Mouse (Mus musculus) liver (tissue): ENCODE results near the gene Tor4a.
A peak's percentile ranks its signal among the peaks of the same experiment; 100 is the strongest.

Experiments used
- DNase-seq: peaks from one replicate; pipeline ENCODE4 v3.0.0-alpha.2; 2020; ENCODE audit warnings: mixed read lengths

Gene Tor4a

DNA sequence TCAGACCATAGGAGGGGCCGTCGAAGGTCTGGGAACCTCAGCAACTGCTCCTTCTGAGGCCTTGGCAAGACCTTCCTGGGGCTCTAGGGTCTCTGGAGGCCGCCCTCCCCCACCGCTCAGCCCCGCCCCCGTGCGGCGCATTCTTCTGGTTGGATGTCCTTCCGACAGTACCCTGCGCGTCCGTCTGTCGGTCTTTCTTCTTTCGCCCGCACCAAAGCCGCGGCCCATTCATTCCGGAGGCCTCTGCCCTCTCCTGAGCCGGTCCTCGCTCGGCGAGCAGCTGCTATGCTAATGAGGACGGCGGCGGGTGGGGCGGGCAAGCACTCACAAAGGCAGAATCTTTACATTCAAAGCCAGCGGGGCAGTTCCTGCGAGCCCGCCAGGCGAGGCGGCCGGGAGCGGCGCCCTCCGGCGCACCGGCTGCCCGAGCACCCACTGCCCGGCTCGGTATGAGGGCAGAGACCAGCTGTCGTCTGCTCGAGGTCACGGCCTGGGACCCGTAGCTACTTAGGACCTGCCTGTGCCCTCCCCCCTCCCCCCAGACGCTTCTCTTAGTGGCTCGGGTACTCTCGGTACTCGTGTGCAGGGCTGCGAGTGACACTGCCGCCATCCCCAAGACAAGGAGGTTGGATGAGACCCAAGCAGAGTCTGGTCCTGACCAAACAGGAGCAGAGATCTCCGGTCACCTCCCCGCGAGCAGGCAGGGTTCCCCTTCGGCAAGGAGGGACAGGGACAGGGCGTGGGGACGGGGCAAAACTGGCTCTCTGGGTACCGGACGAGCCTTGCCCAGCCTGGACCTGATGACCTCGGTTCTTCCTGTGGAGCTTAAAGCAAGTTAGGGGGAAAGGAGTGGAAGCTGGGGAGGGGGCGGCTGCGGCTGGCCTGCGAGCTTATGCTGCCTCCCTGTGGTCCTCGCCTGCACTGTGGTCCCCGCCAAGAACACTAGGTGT is 10.8 kb downstream of the Tor4a start:
- peak; percentile 69 for DNase-seq

- no peak for DNase-seq
These were observed 12.2 kb downstream of the Tor4a start for GRCm38 (mm10) chr2:25184496-25184895.

DNA sequence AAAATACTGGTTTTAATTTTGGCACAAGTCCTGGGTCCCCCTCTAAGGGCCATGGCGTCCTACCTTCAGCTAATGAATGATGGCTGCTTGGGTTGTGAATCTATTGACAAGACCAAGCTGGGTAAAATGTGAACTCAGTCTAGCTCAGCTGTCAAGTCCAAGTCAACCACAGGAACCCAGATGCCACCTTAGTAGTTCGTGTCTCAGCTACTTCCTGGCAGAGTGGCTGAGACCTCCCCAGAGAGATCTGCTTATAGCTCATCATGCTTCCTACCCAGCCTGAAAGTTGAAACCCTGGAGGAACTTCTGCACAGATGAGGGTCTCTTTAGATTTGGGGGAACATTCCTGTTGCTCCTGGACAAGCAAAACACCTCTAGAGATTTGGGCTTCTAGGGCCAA is 13.3 kb downstream of the Tor4a start:
- no peak for DNase-seq

DNA sequence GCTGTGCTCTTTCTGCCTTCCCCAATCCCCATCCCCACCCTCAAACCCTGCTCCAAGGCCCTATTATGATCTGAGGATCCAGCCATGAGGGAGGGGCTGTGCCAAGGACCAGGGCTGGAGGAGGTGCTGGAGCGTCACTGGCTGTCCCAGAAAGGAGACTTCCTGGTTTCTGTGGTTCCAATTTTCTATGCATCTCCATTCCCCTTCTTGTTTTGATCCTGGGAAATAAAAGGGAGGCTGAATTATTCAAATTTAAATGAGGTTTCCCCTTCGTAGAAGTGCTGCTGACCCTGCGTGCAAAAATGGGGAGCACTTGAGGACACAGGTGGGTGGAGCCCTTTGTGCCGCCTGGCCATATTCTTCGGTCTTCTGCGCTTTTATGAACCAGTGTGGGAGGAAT is 14.0 kb downstream of the Tor4a start:
- DNase-seq: no peak

GRCm38 (mm10) chr2:25181891-25182397 is 14.7 kb downstream of the Tor4a start:
- no peak for DNase-seq

- DNase-seq: peak; percentile 72
These were observed 15.5 kb downstream of the Tor4a start for GRCm38 (mm10) chr2:25180973-25181890.

DNA sequence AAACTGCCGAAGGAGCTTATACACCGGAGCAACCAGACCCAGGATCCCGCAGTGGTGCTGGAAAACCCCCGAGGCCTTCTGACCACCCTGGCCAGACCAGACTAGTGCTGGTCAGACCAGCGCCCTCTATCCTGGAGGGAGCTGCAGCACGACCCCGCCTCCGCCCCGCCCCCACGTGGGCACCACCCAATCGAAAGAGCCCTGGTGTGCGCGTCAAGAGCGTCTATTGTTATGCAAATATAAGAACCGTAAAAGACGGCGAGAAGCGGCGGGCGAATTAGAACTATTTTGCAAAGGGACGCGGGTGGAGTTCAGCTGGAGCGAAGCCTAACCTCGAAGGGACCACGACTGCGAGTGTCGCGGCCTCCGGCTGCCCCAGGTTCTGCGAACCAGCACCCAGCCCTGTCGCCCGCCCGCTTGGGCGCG is 16.2 kb downstream of the Tor4a start, which contains the start of gene Nrarp:
Gene Nrarp (plus strand): TSS at position 281 of the 426 bp plus-strand sequence.
- DNase-seq: peak; percentile 93

- no peak for DNase-seq
These were observed 17.0 kb downstream of the Tor4a start for GRCm38 (mm10) chr2:25179566-25180217.

DNA sequence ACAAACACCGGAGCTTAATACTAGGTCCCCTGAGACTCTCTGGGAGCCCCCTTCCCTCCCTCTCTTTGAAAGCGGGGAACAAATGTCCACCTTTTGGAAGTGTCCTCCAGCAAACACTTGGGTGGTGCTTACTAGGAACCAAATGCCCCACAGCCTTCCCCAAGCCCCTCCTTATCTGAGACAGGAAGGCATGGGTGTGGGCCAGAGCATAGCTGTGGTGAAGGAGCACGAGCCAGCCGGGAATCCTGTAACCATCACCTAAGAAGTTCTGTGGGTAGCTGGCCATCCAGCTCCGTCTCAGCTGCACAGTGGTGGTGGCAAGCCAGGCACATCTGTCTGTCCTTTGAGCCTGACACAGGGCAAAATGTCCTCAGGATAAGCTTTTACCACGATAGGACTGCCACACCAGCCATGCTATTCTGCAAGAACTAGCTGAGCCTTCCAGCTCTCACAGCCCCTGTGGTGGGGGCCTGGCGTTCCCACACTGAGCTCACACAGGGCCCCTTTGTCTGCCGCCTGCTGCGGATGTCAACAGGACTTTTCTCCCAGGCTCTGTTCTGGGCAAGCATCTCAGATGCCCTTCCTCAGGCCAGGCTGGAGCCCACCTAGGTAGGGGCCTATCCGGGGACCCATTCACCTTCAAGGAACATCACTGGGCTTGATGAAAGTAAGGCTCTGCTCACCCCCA is 18.3 kb downstream of the Tor4a start:
- DNase-seq: no peak

DNA sequence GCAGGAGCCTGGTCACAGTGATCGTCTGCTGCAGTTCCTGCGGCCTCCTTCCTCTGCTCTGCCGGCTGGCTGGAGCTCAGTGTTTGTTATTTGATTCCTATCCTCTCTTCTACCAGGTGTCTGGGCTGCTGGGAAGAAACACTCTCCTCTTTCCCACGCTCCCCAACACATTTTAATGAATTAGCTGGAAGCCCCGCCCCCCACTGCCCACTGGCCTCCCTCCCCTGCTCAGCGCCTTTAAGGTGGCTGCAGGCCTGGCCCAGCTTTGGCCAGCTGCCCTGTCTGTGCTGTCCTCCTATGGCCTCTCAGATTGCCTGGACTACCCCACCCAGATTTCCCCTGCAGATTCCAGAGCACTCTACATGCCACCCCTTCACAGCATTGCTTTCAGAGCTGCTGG is 19.0 kb downstream of the Tor4a start:
- no peak for DNase-seq

GRCm38 (mm10) chr2:25177076-25177475 is 19.6 kb downstream of the Tor4a start:
- DNase-seq: no peak

- DNase-seq: no peak
These were observed 20.1 kb downstream of the Tor4a start for GRCm38 (mm10) chr2:25176573-25176972.

GRCm38 (mm10) chr2:25175690-25176078 is 21.0 kb downstream of the Tor4a start:
- no peak for DNase-seq

DNA sequence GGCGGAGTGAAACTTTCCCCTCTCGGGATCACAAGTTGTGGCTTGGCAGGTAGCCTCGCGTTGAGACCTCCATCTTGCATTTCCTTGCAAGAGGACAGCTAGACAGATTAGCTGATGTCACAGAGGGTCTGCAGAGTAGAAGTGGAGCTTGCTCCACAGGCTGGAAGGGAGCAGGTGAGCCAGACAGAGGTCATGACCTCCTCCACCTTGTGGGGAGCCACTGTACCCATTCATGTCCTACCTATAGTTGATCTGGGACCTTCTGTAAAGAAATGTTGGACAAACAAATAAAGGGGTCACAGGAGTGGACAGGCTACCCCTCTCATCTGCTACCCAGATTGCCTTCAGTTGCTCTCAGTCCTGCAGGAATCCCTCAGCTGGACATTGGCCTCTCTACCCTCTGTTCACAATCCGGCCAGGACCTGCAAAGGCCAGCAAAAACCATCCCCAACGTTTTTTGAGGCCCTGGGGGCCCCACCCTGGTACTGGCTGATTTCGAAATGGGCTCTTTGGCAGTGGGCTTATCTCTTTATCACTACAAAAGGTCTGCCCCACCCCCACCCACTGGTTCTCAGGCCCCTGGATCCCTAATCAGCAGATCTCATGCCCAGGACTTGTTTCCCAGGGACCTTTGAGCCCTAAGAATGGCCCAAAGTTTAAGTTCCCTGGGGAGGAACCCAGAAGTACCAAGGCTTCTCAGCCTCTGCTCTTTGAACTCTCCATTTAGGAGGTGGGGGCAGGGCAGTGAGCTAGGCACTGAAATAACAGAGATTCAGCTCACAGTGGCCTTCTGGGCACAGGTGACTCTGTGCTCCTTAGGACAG is 21.6 kb downstream of the Tor4a start:
- DNase-seq: peak; percentile 75

DNA sequence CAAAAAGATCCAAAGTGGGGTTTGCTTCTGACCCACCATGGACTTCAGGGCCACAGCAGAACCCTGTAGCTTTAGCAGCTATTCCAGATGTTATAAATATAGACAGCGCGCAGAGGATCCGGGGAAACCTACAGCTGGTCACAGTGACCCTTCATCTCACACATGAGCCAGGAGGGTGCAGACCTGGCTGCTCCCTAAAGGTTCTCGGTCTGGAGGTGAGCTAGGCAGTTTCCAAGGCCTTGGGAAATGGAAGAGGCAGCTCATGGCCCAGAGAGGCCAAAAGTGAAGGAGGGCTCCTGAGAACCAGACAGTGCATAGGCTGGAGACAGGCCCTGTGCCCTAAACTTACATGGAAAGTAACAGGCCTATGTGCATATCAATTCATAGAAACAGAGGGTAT is 22.9 kb downstream of the Tor4a start:
- no peak for DNase-seq

DNA sequence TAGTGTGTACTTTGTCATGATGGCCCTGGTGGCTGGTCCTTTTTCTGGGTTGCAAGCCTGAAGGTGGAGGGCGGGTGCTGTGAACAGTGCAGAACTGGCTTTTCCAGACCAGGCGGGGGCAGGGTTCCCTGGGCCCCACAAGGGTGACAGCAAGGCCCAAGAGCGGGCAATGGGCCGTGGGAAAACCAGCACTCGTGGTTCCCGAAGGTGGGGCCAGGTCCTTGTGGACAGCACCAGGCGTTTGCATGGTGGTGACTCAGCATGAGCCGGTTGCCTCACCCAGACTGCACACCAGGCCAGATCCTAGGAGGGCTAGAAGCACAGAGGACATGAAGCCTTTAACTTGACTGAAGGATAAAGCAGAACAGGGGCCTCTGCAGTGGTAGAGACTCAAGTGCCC is 24.1 kb downstream of the Tor4a start:
- peak; percentile 46 for DNase-seq

DNA sequence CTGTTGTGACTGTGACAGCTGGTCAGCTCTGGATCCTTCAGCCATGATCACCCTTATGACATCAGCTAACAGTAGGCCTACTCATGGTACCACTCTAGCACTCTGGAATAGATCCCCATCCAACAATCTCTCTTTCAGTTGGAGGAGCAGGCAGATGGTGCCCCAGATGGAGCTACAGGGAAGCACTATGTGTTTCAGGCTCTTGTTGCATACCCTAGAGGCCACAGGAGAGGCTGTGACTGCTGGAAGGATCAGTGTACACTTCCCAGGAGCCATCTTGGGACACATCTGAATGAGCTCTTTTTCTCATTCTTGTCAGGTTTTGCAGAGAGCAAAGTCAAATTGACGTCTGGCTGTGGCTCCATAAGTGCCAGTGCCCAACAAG is 24.9 kb downstream of the Tor4a start:
- no peak for DNase-seq

DNA sequence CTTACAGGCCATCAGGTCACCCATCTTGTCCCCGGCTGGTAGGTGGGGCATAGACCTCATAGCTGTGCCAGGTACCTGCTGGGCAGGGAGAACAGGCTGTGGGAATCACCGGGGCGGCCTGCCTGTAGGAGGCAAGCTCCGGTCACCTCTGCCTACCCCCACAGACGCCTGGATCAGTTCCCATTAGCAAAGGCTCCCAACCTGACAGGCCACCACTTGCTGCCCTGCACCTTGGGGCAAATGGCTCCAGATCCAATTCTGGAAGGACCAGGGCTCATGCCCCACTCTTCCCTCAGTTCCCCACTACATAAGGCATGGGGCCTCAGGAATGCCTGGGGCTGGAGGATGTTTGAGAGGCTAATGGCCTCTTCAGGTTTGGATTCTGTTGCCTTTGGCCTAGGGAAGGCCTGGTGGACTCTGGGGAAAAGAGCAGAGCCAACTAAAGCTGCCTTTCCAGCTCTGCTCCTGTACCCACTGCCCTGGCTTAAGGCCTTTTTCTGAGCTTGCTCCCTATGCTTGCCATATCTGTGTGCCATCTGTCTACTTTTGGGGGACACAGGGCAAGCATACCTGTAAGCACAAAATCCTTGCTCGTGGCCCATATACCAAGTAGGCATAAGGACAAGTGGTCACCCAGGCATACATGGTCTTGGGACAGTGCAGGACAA is 25.5 kb downstream of the Tor4a start:
- DNase-seq: no peak

DNA sequence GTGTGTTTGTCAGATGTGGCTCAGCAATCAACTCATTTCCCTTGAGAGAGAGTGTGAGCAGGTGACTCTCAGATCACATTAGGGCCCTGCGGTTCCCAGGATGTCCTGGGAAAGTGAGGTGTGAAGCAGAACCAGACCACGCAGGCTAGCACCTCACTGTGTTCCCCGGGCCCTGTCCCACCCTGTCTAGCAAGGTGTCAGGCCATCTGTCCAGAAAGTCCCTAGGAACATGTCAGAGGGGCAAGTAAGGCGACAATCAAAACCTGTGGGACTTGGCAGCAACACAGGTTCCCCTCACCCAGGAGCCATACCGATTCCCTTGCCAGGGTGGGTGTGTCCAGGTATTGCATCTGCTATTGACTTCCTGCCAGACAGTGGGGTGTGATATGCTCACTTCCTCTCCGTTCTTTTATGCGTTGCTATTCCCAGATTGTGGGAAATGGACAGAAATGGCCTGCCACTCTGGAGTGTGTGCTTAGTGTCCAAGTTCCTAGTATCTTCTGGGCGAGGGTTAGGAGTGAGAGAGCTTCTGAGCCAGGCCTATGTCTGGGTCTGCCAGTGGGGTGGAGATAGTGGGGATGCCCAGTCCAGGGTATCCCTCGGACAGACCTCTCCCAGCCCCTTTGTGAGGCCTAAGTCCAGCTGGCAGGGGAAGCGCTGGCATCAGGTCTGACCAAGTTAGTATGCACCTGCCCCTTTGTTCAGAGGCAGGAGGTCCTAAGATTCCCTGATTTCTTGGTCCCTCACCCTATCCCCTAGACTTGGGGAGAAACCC is 26.2 kb downstream of the Tor4a start:
- no peak for DNase-seq

GRCm38 (mm10) chr2:25169778-25170177 is 26.9 kb downstream of the Tor4a start:
- DNase-seq: no peak
